Mouse (Mus musculus): ENCODE measurements at regions not wholly inside any gene's neighbourhood (a gene's known extent, or its start where the extent isn't known, plus 50 kb on each side); places are given as distances from the start of the nearest gene placed in this dataset.

DNA sequence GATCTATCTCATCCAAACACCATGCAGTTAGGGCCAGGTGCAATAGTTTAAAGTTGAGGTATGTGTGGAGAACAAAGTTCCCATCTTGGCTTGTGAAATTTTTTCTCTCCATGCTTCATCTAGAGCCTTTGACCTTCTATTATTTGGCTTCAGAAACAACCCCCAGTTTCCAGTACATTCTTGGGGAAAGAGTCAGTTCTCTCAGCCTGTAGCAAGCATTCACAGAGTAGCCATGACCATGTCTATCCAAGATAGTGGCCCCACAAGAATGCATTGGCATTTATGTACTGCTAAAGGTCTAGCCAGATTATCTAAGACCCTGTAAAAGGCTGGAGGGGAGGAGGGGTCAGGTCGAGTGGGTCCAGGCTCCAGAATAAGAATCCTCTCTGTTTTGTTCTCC, 229.8 kb downstream of the En1 start:
- Histone ChIP-seq H3K27me3 (ENCODE audit: control insufficient read depth, insufficient read depth, low read depth, low read length) (no peaks in the 10 kb centered on the region), H3K27ac (ENCODE audit: low read length) (no peak overlapping the region), H3K9me3 (replicated peaks; ENCODE audit: control insufficient read depth, low read length) (no peaks in the 10 kb centered on the region), H3K4me2 (ENCODE audit: low read depth, low read length) (no peak overlapping the region), H3K36me3 (ENCODE audit: control insufficient read depth, insufficient read depth) (no peaks in the 10 kb centered on the region), H3K4me1 (ENCODE audit: control insufficient read depth, low read depth, low read length) (no peaks in the 10 kb centered on the region), H3K4me3 (ENCODE audit: low read depth, low read length) (no peak overlapping the region), H3K9ac (ENCODE audit: low read depth, low read length) (no peak overlapping the region)
- no peak for ATAC-seq (ENCODE audit: low read depth)
- WGBS (ENCODE audit: insufficient replicate concordance), result 32% methylated on average over 1 of the region's 1 CpGs

GRCm38 (mm10) chr1:120842596-120842995, 240.4 kb downstream of the En1 start:
- 54% methylated on average over 7 of the region's 7 CpGs for WGBS (ENCODE audit: insufficient replicate concordance)
- Histone ChIP-seq H3K4me1 (ENCODE audit: control insufficient read depth, low read depth, low read length) (no peaks in the 10 kb centered on the region), H3K4me3 (ENCODE audit: low read depth, low read length) (no peak overlapping the region), H3K9ac (ENCODE audit: low read depth, low read length) (no peak overlapping the region), H3K4me2 (ENCODE audit: low read depth, low read length) (no peak overlapping the region), H3K27ac (ENCODE audit: low read length) (no peak overlapping the region), H3K27me3 (ENCODE audit: control insufficient read depth, insufficient read depth, low read depth, low read length) (no peaks in the 10 kb centered on the region), H3K9me3 (replicated peaks; ENCODE audit: control insufficient read depth, low read length) (no peaks in the 10 kb centered on the region), H3K36me3 (ENCODE audit: control insufficient read depth, insufficient read depth) (no peaks in the 10 kb centered on the region)
- no peak for ATAC-seq (ENCODE audit: low read depth)

- Histone ChIP-seq H3K9me3 (replicated peaks; ENCODE audit: control insufficient read depth, low read length) (no peaks in the 10 kb centered on the region), H3K4me2 (ENCODE audit: low read depth, low read length) (no peak overlapping the region), H3K36me3 (ENCODE audit: control insufficient read depth, insufficient read depth) (no peaks in the 10 kb centered on the region), H3K4me1 (ENCODE audit: control insufficient read depth, low read depth, low read length) (no peaks in the 10 kb centered on the region), H3K4me3 (ENCODE audit: low read depth, low read length) (no peak overlapping the region), H3K27ac (ENCODE audit: low read length) (no peak overlapping the region), H3K9ac (ENCODE audit: low read depth, low read length) (no peak overlapping the region), H3K27me3 (ENCODE audit: control insufficient read depth, insufficient read depth, low read depth, low read length) (no peaks in the 10 kb centered on the region)
- no peak for ATAC-seq (ENCODE audit: low read depth)
- 36% methylated on average over 2 of the region's 2 CpGs for WGBS (ENCODE audit: insufficient replicate concordance)
These were observed 243.9 kb downstream of the En1 start for GRCm38 (mm10) chr1:120846146-120846545.

DNA sequence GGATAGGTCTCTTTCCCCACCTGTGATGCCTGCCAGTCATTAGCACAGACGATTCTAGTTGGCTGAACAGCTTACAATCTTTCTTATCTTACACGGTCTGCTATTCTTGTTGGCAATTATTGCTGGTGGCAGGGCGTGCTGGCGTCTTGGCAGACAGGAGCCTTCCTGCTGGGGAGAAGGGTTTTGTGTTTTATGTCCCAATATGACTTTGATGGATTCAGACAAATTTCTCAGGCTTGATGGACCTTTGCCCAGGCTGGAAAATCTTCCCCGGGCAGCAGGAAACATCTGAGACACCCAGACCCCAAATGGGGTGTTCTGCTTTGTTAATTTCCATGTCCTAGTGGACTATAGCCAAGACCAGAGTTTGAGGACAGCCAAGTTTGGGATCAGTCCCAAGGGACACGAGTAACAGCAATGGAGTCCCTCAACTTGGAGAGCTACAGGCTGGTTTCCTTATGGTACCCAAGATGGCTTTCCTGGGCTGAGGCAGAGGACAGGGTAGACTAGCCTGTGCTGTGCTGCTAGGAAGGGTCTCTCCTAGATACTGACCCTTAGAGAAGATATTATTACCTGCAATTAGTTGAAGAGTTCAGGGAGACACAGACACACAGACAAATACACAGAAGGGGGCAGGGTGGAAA, 249.8 kb downstream of the En1 start:
- WGBS (ENCODE audit: insufficient replicate concordance), result 43% methylated on average over 6 of the region's 6 CpGs
- Histone ChIP-seq H3K4me3 (ENCODE audit: low read depth, low read length) (no peak overlapping the region), H3K27ac (ENCODE audit: low read length) (no peak overlapping the region), H3K27me3 (ENCODE audit: control insufficient read depth, insufficient read depth, low read depth, low read length) (no peaks in the 10 kb centered on the region), H3K36me3 (ENCODE audit: control insufficient read depth, insufficient read depth) (no peaks in the 10 kb centered on the region), H3K4me2 (ENCODE audit: low read depth, low read length) (no peak overlapping the region), H3K9ac (ENCODE audit: low read depth, low read length) (no peak overlapping the region), H3K9me3 (replicated peaks; ENCODE audit: control insufficient read depth, low read length) (no peaks in the 10 kb centered on the region), H3K4me1 (ENCODE audit: control insufficient read depth, low read depth, low read length) (no peaks in the 10 kb centered on the region)
- ATAC-seq (ENCODE audit: low read depth), result no peak

GRCm38 (mm10) chr1:120857566-120857965, 255.3 kb downstream of the En1 start:
- Histone ChIP-seq H3K4me1 (ENCODE audit: control insufficient read depth, low read depth, low read length) (no peaks in the 10 kb centered on the region), H3K4me2 (ENCODE audit: low read depth, low read length) (no peak overlapping the region), H3K27ac (ENCODE audit: low read length) (no peak overlapping the region), H3K9ac (ENCODE audit: low read depth, low read length) (no peak overlapping the region), H3K9me3 (replicated peaks; ENCODE audit: control insufficient read depth, low read length) (no peaks in the 10 kb centered on the region), H3K36me3 (ENCODE audit: control insufficient read depth, insufficient read depth) (no peaks in the 10 kb centered on the region), H3K4me3 (ENCODE audit: low read depth, low read length) (no peak overlapping the region), H3K27me3 (ENCODE audit: control insufficient read depth, insufficient read depth, low read depth, low read length) (no peaks in the 10 kb centered on the region)
- ATAC-seq (ENCODE audit: low read depth), result no peak
- WGBS (ENCODE audit: insufficient replicate concordance), result 42% methylated on average over 5 of the region's 5 CpGs

DNA sequence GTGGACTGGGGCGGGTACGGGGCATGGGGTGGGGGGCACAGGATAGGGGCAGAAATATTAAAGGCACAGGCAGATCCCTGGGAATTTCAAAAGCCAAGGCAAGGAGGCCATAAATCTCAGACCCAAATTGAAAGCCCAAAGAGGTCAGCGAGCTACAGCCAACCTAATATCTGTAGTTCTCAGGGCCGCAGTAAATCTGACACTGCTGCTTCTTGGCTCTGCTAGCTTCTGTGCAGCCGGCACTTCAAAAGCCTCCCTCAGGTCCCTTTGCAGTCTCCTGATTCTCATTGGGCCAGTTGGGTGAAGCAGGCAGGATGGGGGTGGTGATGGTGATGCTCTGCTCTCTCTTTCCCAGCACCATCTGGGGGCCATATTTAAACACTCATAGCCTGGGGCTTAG, 257.3 kb downstream of the En1 start:
- Histone ChIP-seq H3K9me3 (replicated peaks; ENCODE audit: control insufficient read depth, low read length) (no peaks in the 10 kb centered on the region), H3K9ac (ENCODE audit: low read depth, low read length) (no peak overlapping the region), H3K4me1 (ENCODE audit: control insufficient read depth, low read depth, low read length) (no peaks in the 10 kb centered on the region), H3K4me2 (ENCODE audit: low read depth, low read length) (no peak overlapping the region), H3K36me3 (ENCODE audit: control insufficient read depth, insufficient read depth) (no peaks in the 10 kb centered on the region), H3K27ac (ENCODE audit: low read length) (no peak overlapping the region), H3K4me3 (ENCODE audit: low read depth, low read length) (no peak overlapping the region), H3K27me3 (ENCODE audit: control insufficient read depth, insufficient read depth, low read depth, low read length) (no peaks in the 10 kb centered on the region)
- 46% methylated on average over 5 of the region's 5 CpGs for WGBS (ENCODE audit: insufficient replicate concordance)
- ATAC-seq (ENCODE audit: low read depth), result no peak

DNA sequence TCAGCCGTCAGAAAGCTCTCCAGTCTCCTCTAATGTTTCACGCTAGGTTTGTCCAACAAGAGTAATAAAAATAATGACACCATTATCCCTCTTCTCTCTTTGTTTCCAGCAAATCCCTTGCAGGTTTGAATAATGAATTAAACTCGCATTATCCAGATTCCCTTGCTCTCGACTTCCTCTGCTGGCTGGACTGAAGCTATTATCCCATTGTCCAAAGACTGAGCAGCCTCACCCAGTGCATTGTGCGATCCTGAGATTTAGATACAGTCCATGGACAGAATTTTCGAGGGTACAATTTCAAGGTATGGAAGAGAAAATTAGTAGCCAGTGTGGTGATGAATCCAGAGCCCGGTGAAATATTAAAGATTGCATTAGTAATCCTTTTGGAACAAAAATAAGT, 270.3 kb downstream of the En1 start:
- Histone ChIP-seq H3K27me3 (ENCODE audit: control insufficient read depth, insufficient read depth, low read depth, low read length) (no peaks in the 10 kb centered on the region), H3K4me1 (ENCODE audit: control insufficient read depth, low read depth, low read length) (no peaks in the 10 kb centered on the region), H3K27ac (ENCODE audit: low read length) (no peak overlapping the region), H3K9me3 (replicated peaks; ENCODE audit: control insufficient read depth, low read length) (no peaks in the 10 kb centered on the region), H3K36me3 (ENCODE audit: control insufficient read depth, insufficient read depth) (no peaks in the 10 kb centered on the region), H3K4me3 (ENCODE audit: low read depth, low read length) (no peak overlapping the region), H3K4me2 (ENCODE audit: low read depth, low read length) (no peak overlapping the region), H3K9ac (ENCODE audit: low read depth, low read length) (no peak overlapping the region)
- WGBS (ENCODE audit: insufficient replicate concordance), result 55% methylated on average over 7 of the region's 7 CpGs
- ATAC-seq (ENCODE audit: low read depth), result no peak

- no peaks in the 10 kb centered on the region for H3K27me3 ChIP-seq (ENCODE audit: control insufficient read depth, insufficient read depth, low read depth, low read length)
- no peak overlapping the region for H3K9ac ChIP-seq (ENCODE audit: low read depth, low read length)
- no peak overlapping the region for H3K4me3 ChIP-seq (ENCODE audit: low read depth, low read length)
- no peak overlapping the region for H3K4me2 ChIP-seq (ENCODE audit: low read depth, low read length)
- H3K27ac ChIP-seq (ENCODE audit: low read length), result no peak overlapping the region
- H3K9me3 ChIP-seq (replicated peaks; ENCODE audit: control insufficient read depth, low read length), result no peaks in the 10 kb centered on the region
- no peaks in the 10 kb centered on the region for H3K4me1 ChIP-seq (ENCODE audit: control insufficient read depth, low read depth, low read length)
- 71% methylated on average over 10 of the region's 10 CpGs for WGBS (ENCODE audit: insufficient replicate concordance)
- ATAC-seq (ENCODE audit: low read depth), result no peak
- H3K36me3 ChIP-seq (ENCODE audit: control insufficient read depth, insufficient read depth), result no peaks in the 10 kb centered on the region
These were observed 280.8 kb downstream of the En1 start for GRCm38 (mm10) chr1:120882959-120883549.

- 57% methylated on average over 9 of the region's 9 CpGs for WGBS (ENCODE audit: insufficient replicate concordance)
These were observed 281.4 kb downstream of the En1 start for GRCm38 (mm10) chr1:120883632-120884031.

More at GRCm38 (mm10) chr1:120883632-120884031, 281.4 kb downstream of the En1 start:
- Histone ChIP-seq H3K4me2 (ENCODE audit: low read depth, low read length) (no peak overlapping the region), H3K4me1 (ENCODE audit: control insufficient read depth, low read depth, low read length) (no peaks in the 10 kb centered on the region), H3K36me3 (ENCODE audit: control insufficient read depth, insufficient read depth) (no peaks in the 10 kb centered on the region), H3K4me3 (ENCODE audit: low read depth, low read length) (no peak overlapping the region), H3K27ac (ENCODE audit: low read length) (no peak overlapping the region), H3K9me3 (replicated peaks; ENCODE audit: control insufficient read depth, low read length) (no peaks in the 10 kb centered on the region), H3K9ac (ENCODE audit: low read depth, low read length) (no peak overlapping the region), H3K27me3 (ENCODE audit: control insufficient read depth, insufficient read depth, low read depth, low read length) (no peaks in the 10 kb centered on the region)
- ATAC-seq (ENCODE audit: low read depth), result no peak
